Mouse (Mus musculus) neural tube, embryonic 12.5 days (tissue): Measurements from ENCODE around the gene Polr3c. TPM values are rescaled to one million over a fixed set of nuclear protein-coding genes. Genes with fewer than 3 reads are reported as not detected.

Source experiments
- ATAC-seq: fragments of 200-750 bp; cut with Nextera tagmentation; 2 replicates; pipeline ENCODE4 v1.8.0; 2017; ENCODE audit warnings: low read depth, mild to moderate bottlenecking, moderate TSS enrichment, moderate library complexity; ENCODE audit not compliant: low FRiP score
- H3K27ac ChIP-seq: fragments of 300-500 bp; sonication (generic); 2 replicates; pipeline ENCODE4 v1.5.1; 2016
- H3K27me3 ChIP-seq: fragments of 300-500 bp; sonication (generic); replicated peaks from 2 replicates; pipeline ENCODE4 v1.6.1; 2016; ENCODE audit warnings: mild to moderate bottlenecking
- H3K36me3 ChIP-seq: fragments of 300-500 bp; sonication (generic); 2 replicates; pipeline ENCODE4 v1.6.1; 2016; ENCODE audit warnings: mild to moderate bottlenecking
- H3K4me1 ChIP-seq: fragments of 300-500 bp; sonication (generic); 2 replicates; pipeline ENCODE4 v1.6.1; 2016
- H3K4me2 ChIP-seq: fragments of 300-500 bp; sonication (generic); replicated peaks from 2 replicates; pipeline ENCODE4 v1.6.1; 2016; ENCODE audit warnings: mild to moderate bottlenecking
- H3K4me3 ChIP-seq: fragments of 300-500 bp; sonication (generic); 2 replicates; pipeline ENCODE4 v1.5.1; 2016
- H3K9ac ChIP-seq: fragments of 300-500 bp; sonication (generic); 2 replicates; pipeline ENCODE4 v1.6.1; 2016; ENCODE audit warnings: mild to moderate bottlenecking
- H3K9me3 ChIP-seq: fragments of 300-500 bp; sonication (generic); 2 replicates; pipeline ENCODE4 v1.6.1; 2016; ENCODE audit warnings: mild to moderate bottlenecking
- WGBS: fragments of 180-500 bp; shearing (Covaris S2); methylation state at CpG from one replicate; pipeline ENCODE4 v1.1.7; 2016; 5-methylcytosine and 5-hydroxymethylcytosine counted together
- polyA plus RNA-seq: library from polyadenylated mRNA; unstranded; fragments of >200 nt; fragmentation: Nextera tagmentation; extraction: Ambion mirVana; gene quantifications from 2 replicates; pipeline ENCODE4 v1.2.1, GENCODE M21; 2016

The Polr3c gene
- polyA plus RNA-seq, 1 experiment from 2014 or later = 40.3 TPM

GRCm38 (mm10) chr3:96735200-96735599 lies 7.8 kb upstream of the Polr3c start:
- H3K4me1 ChIP-seq = 0 out of 2 replicates have a peak, but pooled peaks cover 6% of the 10 kb centered on the region
- H3K27ac ChIP-seq = no peak overlapping the region
- H3K36me3 ChIP-seq = no peaks in the 10 kb centered on the region
- ATAC-seq = no peak
- H3K9me3 ChIP-seq = no peaks in the 10 kb centered on the region
- no peak overlapping the region for H3K4me3 ChIP-seq
- H3K27me3 ChIP-seq = no peaks in the 10 kb centered on the region
- 71% methylated on average over 2 of the region's 2 CpGs for WGBS
- H3K9ac ChIP-seq = no peak overlapping the region
- no peak overlapping the region for H3K4me2 ChIP-seq

DNA sequence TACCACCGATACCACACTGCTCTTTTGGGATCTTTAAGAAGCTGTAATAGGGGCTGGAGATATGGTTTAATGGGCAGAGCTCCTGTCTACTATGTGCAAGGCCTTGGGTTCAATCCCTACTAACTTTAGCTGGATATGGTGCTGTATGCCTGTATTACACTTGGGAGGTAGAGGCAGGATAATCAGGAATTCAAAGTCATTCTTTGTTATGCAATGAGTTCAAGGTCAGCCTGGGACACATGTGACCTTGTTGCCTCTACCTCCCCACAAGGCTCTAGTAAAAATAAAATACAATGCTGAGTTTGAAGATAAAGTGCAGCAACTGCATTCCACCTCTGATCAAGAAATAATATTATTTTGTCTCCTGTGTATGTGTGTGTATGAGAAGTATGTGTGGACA lies 6.6 kb upstream of the Polr3c start:
- H3K4me3 ChIP-seq = no peak overlapping the region
- H3K27me3 ChIP-seq = no peaks in the 10 kb centered on the region
- no peak overlapping the region for H3K9ac ChIP-seq
- H3K36me3 ChIP-seq = no peaks in the 10 kb centered on the region
- no peak overlapping the region for H3K27ac ChIP-seq
- peaks cover 12% of the 10 kb centered on the region for H3K4me1 ChIP-seq
- WGBS = 94% methylated on average over 1 of the region's 1 CpGs
- H3K4me2 ChIP-seq = no peak overlapping the region
- ATAC-seq = no peak
- no peaks in the 10 kb centered on the region for H3K9me3 ChIP-seq

- no peak for ATAC-seq
- H3K4me1 ChIP-seq = peaks cover 26% of the 10 kb centered on the region
Measured at GRCm38 (mm10) chr3:96730785-96731184, 3.4 kb upstream of the Polr3c start.

GRCm38 (mm10) chr3:96729403-96729784 lies 2.0 kb upstream of the Polr3c start:
- H3K27me3 ChIP-seq = no peaks in the 10 kb centered on the region
- 76% methylated on average over 3 of the region's 3 CpGs for WGBS
- H3K9ac ChIP-seq = no peak overlapping the region
- H3K36me3 ChIP-seq = no peaks in the 10 kb centered on the region
- H3K9me3 ChIP-seq = no peaks in the 10 kb centered on the region
- no peak for ATAC-seq
- H3K4me2 ChIP-seq = peak overlapping the region; percentile 78; the same call in 1 of the 2 replicates
- no peak overlapping the region for H3K27ac ChIP-seq
- H3K4me1 ChIP-seq = peaks cover 26% of the 10 kb centered on the region
- no peak overlapping the region for H3K4me3 ChIP-seq

More at GRCm38 (mm10) chr3:96730785-96731184, 3.4 kb upstream of the Polr3c start:
- no peaks in the 10 kb centered on the region for H3K9me3 ChIP-seq
- H3K9ac ChIP-seq = no peak overlapping the region
- no peaks in the 10 kb centered on the region for H3K36me3 ChIP-seq
- 75% methylated on average over 5 of the region's 5 CpGs for WGBS
- H3K27ac ChIP-seq = no peak overlapping the region
- no peak overlapping the region for H3K4me2 ChIP-seq
- no peak overlapping the region for H3K4me3 ChIP-seq
- H3K27me3 ChIP-seq = no peaks in the 10 kb centered on the region

GRCm38 (mm10) chr3:96728634-96729402 lies 1.4 kb upstream of the Polr3c start:
- peaks cover 26% of the 10 kb centered on the region for H3K4me1 ChIP-seq
- peak overlapping the region; percentile 85 for H3K4me3 ChIP-seq
- no peak for ATAC-seq
- H3K27me3 ChIP-seq = no peaks in the 10 kb centered on the region
- 58% methylated on average over 7 of the region's 7 CpGs for WGBS
- H3K36me3 ChIP-seq = no peaks in the 10 kb centered on the region
- peak overlapping the region; percentile 78 for H3K4me2 ChIP-seq
- no peak overlapping the region for H3K27ac ChIP-seq
- no peaks in the 10 kb centered on the region for H3K9me3 ChIP-seq
- H3K9ac ChIP-seq = 0 out of 2 replicates have a peak overlapping the region, but pooled peaks have one; percentile 3

- H3K9me3 ChIP-seq = no peaks in the 10 kb centered on the region
Measured at GRCm38 (mm10) chr3:96727828-96728633, 603 bp upstream of the Polr3c start.

DNA sequence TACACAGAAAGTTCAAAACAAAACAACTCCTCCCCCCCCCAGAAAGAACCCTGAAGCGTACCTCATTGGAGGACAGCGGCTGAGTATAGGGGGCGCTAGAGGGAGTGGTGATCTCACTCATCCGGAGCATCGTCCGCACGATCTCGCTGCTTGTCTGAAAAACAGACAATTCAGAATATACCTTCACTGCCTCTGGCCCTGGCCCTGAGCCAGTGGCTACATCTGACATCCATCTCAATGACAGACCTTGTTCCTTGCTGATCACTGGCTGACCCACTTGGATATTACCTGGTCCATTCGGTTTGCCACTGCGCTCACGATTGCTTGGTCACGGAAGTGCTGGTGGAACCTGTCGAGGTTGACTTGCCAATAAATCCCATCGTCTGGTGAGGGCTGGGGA lies 8.3 kb downstream of the Polr3c start:
- Histone ChIP-seq H3K27ac (no peak overlapping the region), H3K27me3 (no peaks in the 10 kb centered on the region), H3K9me3 (no peaks in the 10 kb centered on the region), H3K9ac (no peak overlapping the region), H3K36me3 (peaks cover 63% of the 10 kb centered on the region), H3K4me3 (no peak overlapping the region), H3K4me1 (no peaks in the 10 kb centered on the region), H3K4me2 (no peak overlapping the region)
- ATAC-seq = no peak
- 37% methylated on average over 14 of the region's 14 CpGs for WGBS

More at GRCm38 (mm10) chr3:96727828-96728633, 603 bp upstream of the Polr3c start:
- H3K9ac ChIP-seq = peak overlapping the region; percentile 87
- peak overlapping the region; percentile 78 for H3K4me2 ChIP-seq
- H3K36me3 ChIP-seq = peaks cover 7% of the 10 kb centered on the region
- H3K4me1 ChIP-seq = peaks cover 26% of the 10 kb centered on the region
- WGBS = under 1% methylated on average over 42 of the region's 42 CpGs
- ATAC-seq = no peak; the same call in 1 of the 2 replicates
- peak overlapping the region; percentile 32; the same call in 1 of the 2 replicates for H3K27ac ChIP-seq
- peak overlapping the region; percentile 85 for H3K4me3 ChIP-seq
- H3K27me3 ChIP-seq = no peaks in the 10 kb centered on the region

DNA sequence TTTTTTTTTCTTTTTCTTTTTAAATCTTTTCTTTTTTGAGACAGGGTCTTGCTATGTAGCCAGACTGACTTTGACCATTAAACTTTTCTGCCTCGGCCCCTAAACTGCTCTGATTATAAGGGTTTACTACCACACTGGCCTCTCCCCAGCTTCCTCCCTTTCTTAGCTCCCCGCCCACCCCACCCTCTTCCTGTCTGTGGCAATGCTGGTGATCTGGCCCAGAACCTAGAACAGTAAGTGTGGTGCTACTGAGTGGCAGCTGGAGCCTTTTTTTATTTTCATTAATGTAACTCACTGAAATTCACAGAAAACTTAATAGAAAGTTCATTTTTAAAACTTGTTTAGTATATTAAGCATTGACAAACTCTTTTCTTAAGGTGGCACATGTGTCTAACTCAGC lies 11.6 kb downstream of the Polr3c start:
- Histone ChIP-seq H3K4me3 (no peak overlapping the region), H3K4me1 (no peaks in the 10 kb centered on the region), H3K4me2 (no peak overlapping the region), H3K9ac (no peak overlapping the region), H3K36me3 (peaks cover 68% of the 10 kb centered on the region), H3K27me3 (no peaks in the 10 kb centered on the region), H3K9me3 (no peaks in the 10 kb centered on the region), H3K27ac (no peak overlapping the region)
- ATAC-seq = no peak
- WGBS = 70% methylated on average over 2 of the region's 2 CpGs

DNA sequence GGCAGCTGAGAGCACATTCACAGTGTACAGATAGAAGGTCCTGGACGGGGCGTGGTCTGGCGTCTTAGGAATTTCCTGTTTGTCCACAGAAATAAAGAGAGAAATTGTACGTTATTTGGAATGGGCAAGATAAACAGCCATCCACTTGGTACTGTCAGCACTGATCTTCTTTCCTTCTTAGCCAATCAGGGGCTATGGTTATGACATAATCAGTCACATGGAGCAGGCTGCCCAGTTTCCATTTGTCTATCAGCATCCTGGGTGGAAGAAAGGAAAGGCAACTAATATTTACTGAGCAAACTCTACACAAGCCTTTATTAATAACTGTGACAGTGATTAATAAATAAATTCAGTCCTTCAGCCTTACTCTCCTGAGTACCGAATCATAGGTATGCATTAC lies 13.1 kb downstream of the Polr3c start:
- no peak overlapping the region for H3K4me3 ChIP-seq
- no peaks in the 10 kb centered on the region for H3K9me3 ChIP-seq
- H3K27me3 ChIP-seq = no peaks in the 10 kb centered on the region
- ATAC-seq = no peak
- H3K9ac ChIP-seq = no peak overlapping the region
- H3K36me3 ChIP-seq = peaks cover 77% of the 10 kb centered on the region
- 96% methylated on average over 5 of the region's 5 CpGs for WGBS
- H3K4me2 ChIP-seq = no peak overlapping the region
- H3K27ac ChIP-seq = no peak overlapping the region
- no peaks in the 10 kb centered on the region for H3K4me1 ChIP-seq

- Histone ChIP-seq H3K9ac (no peak overlapping the region), H3K9me3 (no peaks in the 10 kb centered on the region), H3K27me3 (0 out of 2 replicates have a peak, but pooled peaks cover 5% of the 10 kb centered on the region), H3K4me2 (peak overlapping the region; percentile 84; the same call in 1 of the 2 replicates), H3K27ac (no peak overlapping the region), H3K36me3 (peaks cover 55% of the 10 kb centered on the region), H3K4me3 (no peak overlapping the region), H3K4me1 (peaks cover 5% of the 10 kb centered on the region; the same call in 1 of the 2 replicates)
- WGBS = 53% methylated on average over 2 of the region's 2 CpGs
- peak; percentile 15; the same call in 1 of the 2 replicates for ATAC-seq
Measured at GRCm38 (mm10) chr3:96708684-96709064, 18.8 kb downstream of the Polr3c start.

GRCm38 (mm10) chr3:96707903-96708683 lies 19.3 kb downstream of the Polr3c start, which contains the start of gene Nudt17:
Nudt17 (minus strand) TSS chr3:96708562.
- peaks cover 5% of the 10 kb centered on the region; the same call in 1 of the 2 replicates for H3K4me1 ChIP-seq
- H3K27ac ChIP-seq = no peak within 1 kb of the TSS
- H3K9me3 ChIP-seq = no peaks in the 10 kb centered on the region
- peak within 1 kb of the TSS; percentile 48 for H3K9ac ChIP-seq
- peak; percentile 90 for ATAC-seq
- WGBS = 6% methylated on average over 42 of the region's 42 CpGs
- peaks cover 55% of the 10 kb centered on the region for H3K36me3 ChIP-seq
- H3K4me2 ChIP-seq = peak within 1 kb of the TSS; percentile 84
- 0 out of 2 replicates have a peak, but pooled peaks cover 5% of the 10 kb centered on the region for H3K27me3 ChIP-seq
- peak within 1 kb of the TSS; percentile 32 for H3K4me3 ChIP-seq
